Mouse (Mus musculus) adrenal gland, adult 18-20 months (tissue): ENCODE data around the gene Hoxa10. TPM values are rescaled to one million over a fixed set of nuclear protein-coding genes. Genes with fewer than 3 reads are reported as not detected.

Experiments
- DNase-seq, 2 experiments: peaks; one replicate each; pipeline ENCODE4 v3.0.0; 2021 to 2022; ENCODE audit warnings: low spot score in 2 of 2
- total RNA-seq, 2 experiments: library from RNA; stranded (reverse); gene quantifications; 1 replicate in 1 of 2; 2 replicates in 1 of 2; pipeline ENCODE4 v1.2.3; 2021

Hoxa10 gene
- total RNA-seq, 2 experiments from 2014 or later, result 0.13 TPM; not detected in 1

DNA sequence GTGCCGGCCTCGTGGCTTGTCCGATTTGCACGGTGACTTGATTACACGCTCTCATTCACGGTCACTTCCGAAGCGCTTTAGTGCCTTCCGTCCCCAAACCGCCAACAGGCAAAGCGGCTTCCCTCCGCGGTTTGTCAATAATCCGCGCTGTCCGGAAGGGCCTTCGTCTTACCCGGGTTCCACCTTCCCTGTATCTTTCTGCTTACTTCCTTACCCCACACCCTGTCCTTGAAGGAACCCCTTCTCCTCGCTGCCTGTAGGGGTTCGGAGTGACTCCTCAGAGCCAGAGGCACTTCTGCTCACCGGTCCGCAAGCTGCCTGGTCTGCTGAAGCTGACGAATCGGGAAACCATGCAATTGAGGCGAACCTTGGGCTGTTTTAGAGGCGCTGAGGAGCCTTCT is 5.7 kb upstream of the Hoxa10 start:
- DNase-seq, result peak in 1 of 2 experiments; percentile 17

DNA sequence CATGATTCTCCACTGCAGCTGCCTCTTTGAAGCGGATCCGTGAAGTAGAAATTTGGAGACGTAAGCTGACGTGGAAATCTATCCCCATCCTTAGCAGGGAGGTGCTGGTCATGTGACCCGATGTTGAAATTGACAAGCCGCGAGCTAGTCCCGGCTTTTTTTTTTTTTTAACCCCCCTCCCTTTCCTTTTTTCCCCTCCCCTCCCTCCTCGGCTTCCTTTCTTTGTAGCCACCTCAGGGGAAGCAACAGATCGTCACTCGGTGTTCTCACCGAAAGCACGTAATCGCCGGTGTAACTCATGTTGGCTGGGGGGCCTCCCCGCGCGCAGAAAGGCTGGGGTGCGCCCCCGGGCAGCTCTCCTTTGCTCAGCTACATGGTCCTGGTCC is 5.1 kb upstream of the Hoxa10 start, which contains the start of gene Hoxa11:
Gene Hoxa11 (minus strand): TSS at position 54 of the 386 bp plus-strand sequence.
- DNase-seq, result peak in 1 of 2 experiments; percentile 13

DNA sequence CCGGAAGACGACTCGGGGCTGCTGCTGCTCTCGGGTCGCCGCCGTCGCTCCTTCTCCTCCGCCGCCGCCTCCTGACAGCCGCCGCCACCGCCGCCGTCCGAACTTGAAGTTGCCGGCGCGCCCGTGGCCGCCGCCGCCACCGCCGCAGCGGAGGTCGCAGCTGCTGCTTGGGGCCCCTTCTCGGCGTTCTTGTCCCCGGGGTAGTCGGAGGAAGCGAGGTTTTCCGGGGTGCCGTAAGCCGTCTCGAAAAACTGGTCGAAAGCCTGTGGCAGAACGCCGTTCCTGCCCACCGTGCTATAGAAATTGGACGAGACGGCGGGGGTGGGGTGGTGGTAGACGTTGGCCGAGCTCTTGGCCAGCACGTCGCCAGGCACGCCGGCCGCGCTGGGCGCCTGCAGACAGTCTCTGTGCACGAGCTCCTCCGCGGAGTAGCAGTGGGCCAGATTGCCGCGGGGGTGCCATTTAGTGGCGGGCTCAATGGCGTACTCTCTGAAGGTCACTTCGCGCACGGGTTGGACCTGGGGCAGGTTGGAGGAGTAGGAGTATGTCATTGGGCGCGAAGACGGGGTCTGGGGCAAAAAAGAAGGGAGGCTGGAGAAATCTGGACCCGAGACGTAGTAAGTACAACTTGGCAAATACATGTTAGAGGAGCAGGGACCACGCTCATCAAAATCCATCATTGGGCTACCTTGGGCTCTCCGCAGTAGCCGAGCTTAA is 4.5 kb upstream of the Hoxa10 start:
- DNase-seq, result peak in 1 of 2 experiments; percentile 21

DNA sequence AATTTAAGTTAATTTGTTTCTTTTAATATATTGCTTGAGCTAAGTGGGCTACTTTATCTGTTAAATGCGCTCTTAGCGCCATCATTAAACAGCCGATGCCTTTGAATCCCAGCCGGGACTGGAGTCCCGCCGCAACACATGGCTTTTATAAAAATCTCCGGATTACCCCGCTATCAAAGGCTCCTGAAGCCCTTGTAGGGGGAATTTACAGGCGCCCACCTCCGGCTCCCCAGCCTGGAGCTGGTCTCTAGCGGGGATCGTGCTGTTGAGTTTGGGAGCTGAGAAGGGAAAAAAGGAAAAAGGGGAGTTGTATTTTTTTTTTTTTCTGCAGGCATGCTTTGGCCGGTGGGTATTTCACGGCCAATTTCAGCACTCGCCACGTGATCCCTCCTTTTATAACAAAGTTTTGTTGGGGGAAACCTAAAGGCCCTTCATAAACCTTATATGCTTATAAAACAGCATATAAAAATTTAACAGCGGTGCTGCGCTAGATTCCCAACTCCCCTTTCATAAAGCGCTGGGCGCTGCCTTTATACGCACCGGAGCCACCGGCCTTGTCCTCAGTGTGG is 3.9 kb upstream of the Hoxa10 start:
- DNase-seq, result peak in 1 of 2 experiments; percentile 14

DNA sequence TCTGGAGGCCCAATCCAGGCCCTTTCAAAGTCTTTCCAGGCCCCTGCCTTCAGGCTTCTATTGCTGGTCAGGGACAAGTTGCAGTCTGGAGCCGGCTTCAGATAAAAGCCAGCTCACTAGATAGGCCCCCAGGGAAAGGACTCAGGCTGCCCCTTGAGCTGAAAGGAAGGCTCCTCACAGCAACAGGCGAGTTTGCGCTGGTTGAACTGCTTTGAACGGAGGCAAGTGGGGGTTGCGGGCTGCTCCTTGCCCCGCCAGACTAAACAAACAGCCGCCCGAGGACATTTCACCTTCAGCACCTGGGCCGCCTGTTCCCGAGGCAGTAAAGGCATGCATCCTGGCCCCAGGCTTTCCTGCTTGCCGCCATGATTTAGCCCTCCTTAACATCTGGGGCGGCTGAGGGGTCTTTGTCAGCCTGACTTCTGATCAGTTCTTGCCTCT is 3.0 kb upstream of the Hoxa10 start:
- peak in 1 of 2 experiments; percentile 18 for DNase-seq

DNA sequence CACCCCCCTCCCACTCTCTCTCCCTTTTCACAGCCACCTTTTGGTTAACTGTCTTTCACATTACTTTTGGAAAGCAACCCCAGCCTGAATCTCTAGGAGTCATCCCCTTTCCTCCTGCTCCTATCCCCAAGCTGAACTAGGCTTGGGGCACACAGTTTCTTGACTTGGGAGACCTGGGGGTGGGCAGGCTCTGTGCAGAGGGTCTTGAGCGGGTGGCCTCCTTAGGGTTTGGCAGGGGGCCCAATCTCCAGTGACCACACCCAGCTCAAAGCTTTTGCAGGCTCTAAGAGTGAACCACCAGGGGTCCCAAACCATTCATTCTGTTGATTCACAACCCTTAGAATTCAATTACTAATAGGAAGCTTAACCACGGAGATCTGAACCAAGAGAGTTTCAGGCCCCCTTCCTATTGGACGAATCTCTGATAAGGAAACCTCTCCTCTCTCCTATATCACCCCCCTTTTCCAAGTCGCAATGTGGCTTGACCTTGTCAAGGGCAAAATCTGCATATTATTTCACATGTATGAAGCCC is 2.2 kb upstream of the Hoxa10 start:
- peak in 1 of 2 experiments; percentile 15 for DNase-seq

DNA sequence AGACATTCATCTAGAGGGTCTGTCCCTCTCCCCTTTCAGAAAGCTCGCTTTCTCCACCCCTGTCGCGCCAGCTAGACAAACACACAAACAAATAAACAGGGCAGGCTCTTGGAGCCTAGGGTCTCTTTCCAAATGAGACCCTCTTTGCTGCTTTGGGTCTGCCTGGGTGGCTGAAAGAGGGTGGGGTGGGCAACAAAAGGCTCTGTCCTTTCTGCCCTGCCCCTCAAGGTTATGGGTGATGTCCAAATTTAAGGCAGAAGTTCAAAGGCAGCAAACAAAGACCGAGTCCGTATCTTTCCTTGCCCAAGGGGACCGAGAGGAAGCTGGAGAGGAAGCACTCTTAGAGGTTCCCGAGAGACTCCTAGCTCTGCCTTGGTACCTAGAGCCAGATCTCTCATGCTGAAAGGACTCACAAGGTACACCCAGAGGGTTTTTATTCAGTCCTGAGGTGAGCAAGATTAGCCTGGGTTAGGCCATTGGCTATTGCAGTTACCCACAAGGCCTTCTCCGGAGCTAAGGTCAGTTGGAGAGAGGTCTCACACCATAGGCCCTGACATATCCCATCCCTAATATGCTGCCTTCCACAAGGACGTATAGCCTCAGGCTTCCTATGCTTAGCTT is 457 bp upstream of the Hoxa10 start:
- peak in 1 of 2 experiments; percentile 11 for DNase-seq

DNA sequence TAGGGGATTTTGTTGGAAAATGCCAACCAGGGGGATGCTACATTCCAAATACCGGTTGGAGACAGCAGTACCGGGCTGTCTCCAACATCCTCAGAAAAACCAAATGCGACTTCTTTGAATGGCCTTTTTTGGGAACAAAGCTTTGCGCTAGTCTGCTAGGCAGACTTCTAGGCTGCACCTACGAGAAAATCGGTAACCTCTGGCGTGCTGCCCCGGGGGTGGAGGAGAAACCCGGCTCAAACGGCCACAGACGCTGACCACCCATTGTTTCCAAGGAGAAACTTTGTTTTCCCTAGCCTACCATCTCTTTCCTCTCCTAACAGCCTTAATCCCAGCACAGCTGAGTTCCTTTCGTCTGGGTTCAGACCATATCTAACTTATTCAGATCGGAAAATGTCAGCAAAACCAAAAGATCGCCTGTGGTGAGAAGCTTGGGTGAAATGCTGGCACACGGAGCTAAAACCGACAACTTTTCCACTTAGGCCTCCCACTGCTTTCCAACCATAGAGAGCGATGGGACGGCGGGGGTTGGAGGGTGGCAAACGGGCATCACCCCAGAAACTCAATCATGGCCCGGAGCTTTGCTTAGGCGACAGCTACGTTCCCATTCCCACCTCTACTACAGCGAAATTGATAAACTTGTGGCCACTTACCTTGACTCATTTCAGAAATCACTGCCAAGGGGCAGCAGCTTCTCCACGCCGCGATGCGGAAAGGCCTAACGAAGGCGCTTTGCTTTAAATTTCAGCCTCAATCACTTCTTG is 847 bp downstream of the Hoxa10 start:
- DNase-seq, result peak in 1 of 2 experiments; percentile 15

DNA sequence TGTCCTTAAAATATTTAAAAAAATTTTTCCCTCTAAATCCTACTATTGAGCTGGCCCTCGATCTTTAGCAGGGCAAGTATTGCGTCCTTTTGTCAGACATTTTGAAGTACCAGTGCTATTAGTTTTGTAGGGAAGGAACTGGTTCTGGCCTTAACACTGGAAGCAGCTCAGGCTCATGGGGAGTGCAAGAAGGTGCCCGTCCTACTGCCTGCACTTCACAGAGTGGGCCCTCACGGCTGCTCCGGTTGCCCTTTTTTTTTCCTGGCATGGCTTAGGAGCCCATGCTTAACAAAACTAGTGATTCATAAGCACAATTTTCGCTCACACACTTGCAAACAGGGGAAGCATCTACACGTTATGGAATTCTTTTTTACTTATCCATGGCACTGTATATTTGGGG is 1.7 kb downstream of the Hoxa10 start:
- no peak for DNase-seq

DNA sequence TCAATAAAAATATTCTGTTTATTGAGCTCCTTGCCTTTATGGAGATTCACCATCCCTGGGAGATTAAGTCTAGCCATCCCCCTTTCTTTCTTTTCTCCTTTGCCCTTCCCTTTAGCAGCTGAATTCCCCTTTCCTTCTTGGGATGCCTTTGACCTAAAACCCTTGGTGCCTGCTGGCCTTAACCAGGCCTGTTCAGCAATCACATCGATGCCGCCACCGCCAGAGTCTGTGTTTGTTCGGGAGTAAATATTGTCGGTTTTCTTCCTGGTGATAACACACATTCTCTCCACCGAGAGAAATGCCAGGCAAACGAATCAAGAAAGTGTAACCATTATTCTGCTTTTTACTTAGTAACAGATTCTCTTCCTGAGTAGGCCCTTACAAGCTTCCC is 2.5 kb downstream of the Hoxa10 start:
- DNase-seq, result peak in 1 of 2 experiments; percentile 10

DNA sequence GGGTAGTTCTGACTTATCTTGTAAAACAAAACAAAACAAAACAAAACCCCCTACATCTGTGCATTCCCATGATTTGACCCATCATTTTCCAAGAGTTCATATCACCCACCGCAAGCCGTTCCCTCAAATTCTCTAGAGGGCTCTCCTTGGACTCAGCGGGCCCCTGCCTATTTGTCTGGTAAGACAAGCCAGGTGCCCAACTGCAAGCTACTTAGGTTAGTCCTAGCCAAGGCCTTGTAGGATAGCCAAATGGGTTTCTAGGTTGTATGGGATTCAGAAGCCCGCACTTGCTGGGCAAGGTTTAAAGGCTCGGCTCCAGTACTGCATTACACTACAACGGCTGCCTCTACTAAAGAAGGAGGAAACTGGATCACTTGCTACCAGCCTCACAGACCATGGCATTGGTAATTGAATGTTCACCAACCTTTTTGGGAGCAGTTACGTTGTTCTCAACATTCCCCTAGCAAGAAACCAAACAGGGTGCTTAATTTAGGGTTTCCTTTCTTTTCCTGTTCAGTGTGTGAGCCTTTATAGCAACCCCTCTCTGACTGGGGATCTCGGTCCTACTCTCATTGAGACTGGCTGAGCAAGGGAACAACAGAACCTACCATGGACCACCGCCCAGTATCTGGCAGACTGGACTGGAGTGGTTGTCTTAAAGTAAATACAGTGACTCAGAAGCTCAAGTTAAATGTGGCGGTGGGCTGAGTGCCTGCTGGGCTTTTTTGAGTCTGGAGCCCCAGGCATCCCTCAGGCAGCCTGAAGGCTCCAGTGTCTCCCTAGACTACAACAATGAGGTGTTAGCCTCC is 3.1 kb downstream of the Hoxa10 start:
- DNase-seq, result peak in 1 of 2 experiments; percentile 10

DNA sequence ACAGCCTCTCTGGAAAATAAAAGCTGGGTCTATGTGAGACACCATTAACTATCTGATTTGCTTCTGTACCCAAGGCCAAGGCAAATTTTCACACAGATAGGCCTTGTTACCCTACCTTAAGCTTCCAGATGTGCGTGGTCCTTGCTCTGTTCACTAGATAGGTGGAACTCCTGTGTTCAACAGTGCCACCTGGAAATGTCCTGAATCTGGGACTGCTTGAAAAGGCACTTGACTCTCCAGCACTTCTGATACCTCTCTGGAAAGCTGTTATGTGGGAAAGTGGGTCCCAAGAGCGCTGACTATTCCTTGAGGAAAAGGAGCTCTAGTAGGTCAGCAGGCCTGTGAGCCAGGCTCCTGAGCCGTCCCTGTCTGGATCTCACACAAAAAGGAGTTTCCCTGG is 3.8 kb downstream of the Hoxa10 start:
- DNase-seq, result no peak

DNA sequence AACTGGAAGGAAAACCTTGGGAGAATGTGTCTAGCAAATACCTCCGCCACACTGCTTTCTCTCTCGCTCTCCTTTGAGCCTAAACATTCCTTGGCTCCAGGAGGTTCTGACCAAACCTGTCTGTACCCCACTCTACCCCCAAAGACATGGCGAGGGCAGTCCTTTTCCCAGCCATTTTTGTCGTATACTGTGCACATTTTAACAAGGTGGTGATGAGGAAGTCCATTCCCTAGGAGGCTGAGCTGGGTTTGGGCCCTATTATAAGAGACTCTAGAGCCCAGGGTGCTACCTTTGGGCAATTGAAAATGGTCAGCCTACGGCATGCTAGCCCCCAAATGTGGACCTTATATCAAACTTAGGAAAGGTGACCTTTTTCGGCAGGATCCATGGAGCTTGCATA is 4.8 kb downstream of the Hoxa10 start:
- no peak for DNase-seq

DNA sequence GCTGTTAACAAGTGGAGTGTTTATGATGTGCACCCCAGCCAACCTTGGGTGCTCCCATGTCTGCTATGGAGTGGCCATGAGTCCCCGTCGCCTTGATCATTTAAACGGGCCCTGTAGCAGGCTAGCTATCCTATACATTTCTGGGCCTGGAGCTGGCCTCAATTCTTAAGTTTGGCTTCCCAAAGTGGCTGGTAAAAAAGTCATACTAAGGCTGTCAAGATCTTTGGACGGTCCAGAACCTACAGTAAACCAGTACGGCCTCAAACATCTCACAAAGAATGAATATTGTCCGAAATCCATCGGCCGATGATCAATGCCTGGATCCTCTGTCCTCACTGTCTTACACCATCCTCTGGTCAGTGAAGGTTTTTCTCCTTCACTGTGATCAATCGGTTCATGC is 5.4 kb downstream of the Hoxa10 start:
- no peak for DNase-seq

DNA sequence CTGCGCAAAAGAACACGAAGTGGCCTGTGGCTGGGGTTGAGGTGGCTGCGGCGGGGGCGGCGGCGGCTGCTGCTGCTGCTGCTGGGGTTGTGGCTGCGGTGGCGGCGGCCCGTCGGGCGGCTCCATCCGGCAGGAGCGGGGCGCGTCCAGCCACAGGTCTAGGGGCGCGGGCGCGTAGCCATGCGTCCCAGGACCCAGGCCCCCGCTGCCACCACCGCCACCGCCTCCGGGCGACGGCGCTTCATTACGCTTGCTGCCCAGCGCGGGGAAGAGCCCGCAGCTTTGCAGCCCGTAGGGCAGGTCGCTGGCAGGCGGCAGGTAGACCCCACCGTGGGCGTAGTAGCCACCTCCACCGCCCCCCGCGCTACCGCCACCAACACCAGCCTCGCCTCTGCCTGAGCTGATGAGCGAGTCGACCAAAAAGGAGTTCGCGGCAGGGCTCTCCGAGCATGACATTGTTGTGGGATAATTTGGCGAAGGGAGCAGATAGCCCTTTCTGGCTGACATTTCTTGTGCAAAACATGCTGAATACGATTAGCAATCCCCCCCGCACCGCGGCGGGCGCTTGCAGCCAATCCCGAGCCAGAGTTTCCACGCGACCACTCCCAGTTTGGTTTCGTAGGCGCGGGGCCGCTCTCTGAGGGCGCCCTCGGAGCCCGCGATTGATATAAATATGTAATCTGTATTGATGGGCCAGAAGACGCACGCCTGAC is 6.1 kb downstream of the Hoxa10 start:
- peak in 1 of 2 experiments; percentile 24 for DNase-seq

DNA sequence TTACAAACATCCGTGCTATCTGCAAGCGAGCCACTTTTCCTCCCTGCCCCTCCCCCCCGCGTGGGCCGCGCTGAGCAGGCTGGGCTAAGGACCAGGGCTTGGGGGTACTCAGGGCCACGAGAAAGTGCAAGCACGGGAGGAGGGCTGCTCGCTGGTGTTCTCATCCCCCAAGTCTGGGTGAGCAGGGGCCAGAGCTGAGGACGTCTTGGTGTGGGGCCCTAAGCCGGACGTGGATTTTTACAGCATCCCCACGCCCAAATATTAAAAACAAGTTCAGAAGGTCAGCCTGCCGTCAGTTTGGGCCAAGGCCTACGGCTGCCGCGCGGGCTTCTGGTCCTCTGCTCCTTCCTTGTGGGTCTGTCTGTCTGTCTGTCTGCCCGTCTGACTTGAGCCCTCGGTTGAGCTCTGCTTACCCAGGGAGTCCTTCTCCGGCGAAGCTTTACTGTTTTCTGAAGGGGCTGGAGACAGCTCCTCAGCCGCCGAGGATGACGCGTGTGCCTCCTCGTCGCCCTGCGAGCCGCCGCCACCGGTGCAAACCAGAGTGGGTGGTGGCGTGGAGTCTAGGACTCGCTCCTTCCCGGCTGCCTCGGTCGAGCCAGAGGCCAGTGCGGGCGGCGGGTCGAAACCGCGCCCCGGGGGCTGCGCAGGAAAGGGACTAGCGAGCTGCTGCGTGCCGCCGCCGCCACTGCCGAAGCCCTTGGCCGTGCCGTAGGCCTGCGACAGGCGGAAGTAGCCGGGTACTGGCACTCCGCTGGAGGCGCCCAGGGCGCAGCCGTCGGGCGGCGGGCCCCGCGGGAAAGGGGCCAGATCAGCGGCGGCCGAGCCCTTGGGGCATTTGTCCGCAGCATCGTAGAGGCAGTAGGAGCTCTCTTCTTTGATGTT is 6.9 kb downstream of the Hoxa10 start:
- DNase-seq, result peak in 1 of 2 experiments; percentile 27

DNA sequence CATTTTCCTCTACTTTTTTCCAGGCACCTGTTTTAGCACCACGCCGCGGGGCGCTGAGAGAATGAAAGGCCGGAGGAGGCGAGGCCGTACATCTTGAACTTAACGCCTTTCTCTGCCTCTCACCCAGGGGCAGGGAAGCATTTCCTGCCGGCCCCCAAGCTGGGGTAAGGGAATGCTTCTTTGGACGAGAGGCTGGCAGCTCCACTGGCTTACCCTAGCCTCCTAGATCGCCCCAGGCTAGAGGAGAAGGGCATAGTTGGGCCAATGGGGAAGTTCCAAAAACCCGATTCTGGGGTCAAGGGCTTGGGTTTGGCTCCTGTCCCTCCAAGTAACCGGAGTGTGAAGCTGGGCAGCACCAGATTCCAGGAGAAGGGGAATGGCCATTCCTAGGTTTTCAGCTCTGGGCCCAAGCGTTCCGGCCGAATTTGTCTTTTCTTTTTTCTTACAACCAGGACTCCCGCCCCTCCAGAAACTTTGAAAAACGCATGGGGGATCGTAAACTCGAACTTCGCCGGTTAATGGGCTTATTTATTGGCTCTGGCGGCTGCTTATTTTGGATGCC is 7.6 kb downstream of the Hoxa10 start:
- peak in 1 of 2 experiments; percentile 18 for DNase-seq

DNA sequence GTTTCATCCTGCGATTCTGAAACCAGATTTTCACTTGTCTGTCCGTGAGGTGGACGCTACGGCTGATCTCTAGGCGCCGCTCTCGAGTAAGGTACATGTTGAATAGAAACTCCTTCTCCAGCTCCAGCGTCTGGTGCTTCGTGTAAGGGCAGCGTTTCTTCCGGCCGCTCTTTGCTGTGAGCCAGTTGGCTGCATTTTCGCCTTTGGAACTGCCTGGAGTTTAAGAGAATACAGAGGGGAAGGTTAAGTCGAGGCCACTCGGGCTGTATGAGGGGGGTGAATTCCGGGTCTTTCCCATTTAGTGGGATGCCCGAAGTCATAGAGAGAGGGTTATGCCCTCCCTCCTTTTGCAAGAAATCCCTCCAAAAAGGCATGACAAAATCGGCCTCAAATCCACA is 8.1 kb downstream of the Hoxa10 start:
- peak in 1 of 2 experiments; percentile 22 for DNase-seq
